Mouse (Mus musculus) forebrain, postnatal 0 days (tissue): ENCODE results near the gene Tomm40l. TPM values are rescaled to one million over a fixed set of nuclear protein-coding genes. Genes with fewer than 3 reads are reported as not detected.

Experiments used
- ATAC-seq: fragments of 200-750 bp; cut with Nextera tagmentation; 2 replicates; pipeline ENCODE4 v1.8.0; 2017; ENCODE audit warnings: mild to moderate bottlenecking, moderate library complexity
- DNase-seq: peaks from one replicate; pipeline ENCODE4 v3.0.0-alpha.2; 2015
- H3K27ac ChIP-seq: fragments of 300-500 bp; sonication (generic); 2 replicates; pipeline ENCODE4 v1.5.1; 2014; ENCODE audit warnings: low read depth, mild to moderate bottlenecking, antibody characterized with exemption, low read length, moderate library complexity, mixed read lengths
- H3K27me3 ChIP-seq: fragments of 300-500 bp; sonication (generic); 2 replicates; pipeline ENCODE4 v1.6.1; 2014; ENCODE audit warnings: mild to moderate bottlenecking, low read length, mixed read lengths; ENCODE audit not compliant: insufficient read depth
- H3K36me3 ChIP-seq: fragments of 300-500 bp; sonication (generic); 2 replicates; pipeline ENCODE4 v1.6.1; 2014; ENCODE audit warnings: mild to moderate bottlenecking, moderate library complexity; ENCODE audit not compliant: insufficient read depth
- H3K4me1 ChIP-seq: fragments of 300-500 bp; sonication (generic); 2 replicates; pipeline ENCODE4 v1.6.1; 2014; ENCODE audit warnings: antibody characterized with exemption; ENCODE audit not compliant: insufficient read depth
- H3K4me2 ChIP-seq: fragments of 300-500 bp; sonication (generic); 2 replicates; pipeline ENCODE4 v1.6.1; 2014; ENCODE audit warnings: low read depth, mild to moderate bottlenecking, moderate library complexity
- H3K4me3 ChIP-seq: fragments of 300-500 bp; sonication (generic); 2 replicates; pipeline ENCODE4 v1.5.1; 2014; ENCODE audit warnings: low read depth, low read length, mixed read lengths
- H3K9ac ChIP-seq: fragments of 300-500 bp; sonication (generic); 2 replicates; pipeline ENCODE4 v1.6.1; 2014; ENCODE audit warnings: mild to moderate bottlenecking
- H3K9me3 ChIP-seq: fragments of 300-500 bp; sonication (generic); 2 replicates; pipeline ENCODE4 v1.6.1; 2016; ENCODE audit warnings: low read length
- CTCF ChIP-seq: sonication (generic); IDR thresholded peaks from 2 replicates; pipeline ENCODE4 v1.5.1; 2016; ENCODE audit warnings: antibody characterized with exemption, control low read depth, low read depth
- WGBS: fragments of 180-500 bp; shearing (Covaris S2); extraction: QIAGEN DNeasy Blood & Tissue Kit; methylation state at CpG from one replicate; pipeline ENCODE4 v1.1.7; 2014; 5-methylcytosine and 5-hydroxymethylcytosine counted together
- polyA plus RNA-seq: library from polyadenylated mRNA; unstranded; fragments of >200 nt; fragmentation: Nextera tagmentation; extraction: Ambion mirVana; gene quantifications from 2 replicates; pipeline ENCODE4 v1.2.1, GENCODE M21; 2015
- total RNA-seq: library from RNA; depleted of rRNA; stranded (reverse); fragments of >200 nt; gene quantifications from 2 replicates; pipeline ENCODE4 v1.2.3, GENCODE M21; 2014

Tomm40l gene
- total and polyA plus RNA-seq, 2 experiments from 2014 or later: 41.7 to 46.5 TPM

DNA sequence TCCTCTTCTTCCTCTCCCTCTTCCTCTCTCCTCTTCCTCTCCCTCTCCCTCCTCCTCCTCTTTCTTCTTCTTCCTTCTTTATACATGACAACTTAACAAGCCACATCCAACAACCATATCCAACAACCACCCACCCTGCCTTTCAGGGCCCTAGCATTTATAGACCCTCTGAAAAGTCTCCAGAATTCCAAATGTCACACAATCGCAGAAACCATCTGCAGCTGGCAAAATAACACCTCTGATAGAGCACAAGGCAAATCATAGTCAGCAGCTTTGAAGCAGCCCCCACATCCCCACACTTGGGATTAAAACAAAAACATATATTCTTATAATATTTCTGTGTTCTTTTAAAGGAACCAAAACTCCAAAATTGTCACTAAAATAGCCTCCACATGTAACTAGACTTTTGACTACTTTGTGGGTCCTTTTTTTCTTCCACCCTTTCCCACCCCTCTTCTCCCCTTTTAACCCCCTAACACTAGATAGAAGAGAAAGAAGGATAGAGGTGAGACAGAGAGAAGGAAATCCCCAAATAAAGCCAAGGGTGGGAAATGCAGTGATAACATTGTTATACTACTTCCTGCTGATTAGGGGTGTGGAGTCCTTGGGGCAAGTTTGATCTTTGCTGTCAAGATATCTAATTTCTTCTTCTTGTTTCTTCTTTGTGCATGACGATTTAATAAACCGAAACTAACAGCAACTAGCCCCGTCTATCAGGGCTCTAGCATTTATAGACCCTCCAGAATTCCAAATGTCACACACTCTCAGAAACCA is 43.8 kb upstream of the Tomm40l start:
- Histone ChIP-seq H3K36me3 (no peaks in the 10 kb centered on the region), H3K4me2 (no peak overlapping the region), H3K4me1 (peaks cover 17% of the 10 kb centered on the region), H3K27me3 (no peaks in the 10 kb centered on the region), H3K9me3 (no peaks in the 10 kb centered on the region), H3K27ac (no peak overlapping the region), H3K9ac (no peak overlapping the region), H3K4me3 (no peak overlapping the region)
- DNase-seq (no peak), ATAC-seq (no peak)
- 76% methylated on average over 4 of the region's 4 CpGs for WGBS
- TF ChIP-seq CTCF: no peak

- H3K9ac ChIP-seq: no peak overlapping the region
These were observed 41.5 kb upstream of the Tomm40l start for GRCm38 (mm10) chr1:171263666-171264461.

DNA sequence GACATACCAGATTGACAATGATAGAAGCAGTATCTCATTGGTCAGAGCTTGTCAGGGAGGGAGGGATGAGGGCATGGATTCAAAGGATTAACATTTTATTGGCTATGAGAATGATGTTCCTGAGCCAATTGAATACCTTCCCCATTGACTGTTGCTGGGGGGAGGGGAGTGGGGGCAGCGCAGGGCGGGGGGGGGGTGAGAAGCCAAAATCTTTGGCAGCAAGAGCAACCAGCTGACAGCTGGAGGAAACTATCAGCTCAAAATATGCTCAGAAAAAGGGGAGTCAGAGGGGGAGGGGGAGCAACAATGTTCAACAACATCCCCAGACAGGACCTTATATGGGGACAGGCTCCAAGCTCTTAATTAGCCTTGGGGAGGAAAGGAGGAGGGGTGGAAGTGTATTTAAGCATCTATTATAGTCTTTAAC is 40.9 kb upstream of the Tomm40l start:
- TF ChIP-seq CTCF: no peak
- 3% methylated on average over 2 of the region's 2 CpGs for WGBS
- H3K27me3 ChIP-seq: no peaks in the 10 kb centered on the region
- ATAC-seq (peak; percentile 93), DNase-seq (peak; percentile 83)
- peak overlapping the region; percentile 27; the same call in 1 of the 2 replicates for H3K4me3 ChIP-seq
- peak overlapping the region; percentile 50 for H3K4me2 ChIP-seq
- H3K36me3 ChIP-seq: 0 out of 2 replicates have a peak, but pooled peaks cover 6% of the 10 kb centered on the region
- H3K9me3 ChIP-seq: no peaks in the 10 kb centered on the region
- H3K27ac ChIP-seq: peak overlapping the region; percentile 91
- H3K4me1 ChIP-seq: peaks cover 12% of the 10 kb centered on the region; the same call in 1 of the 2 replicates
- H3K9ac ChIP-seq: no peak overlapping the region

More at GRCm38 (mm10) chr1:171263666-171264461, 41.5 kb upstream of the Tomm40l start:
- Histone ChIP-seq H3K4me3 (no peak overlapping the region), H3K4me2 (peak overlapping the region; percentile 50), H3K36me3 (0 out of 2 replicates have a peak, but pooled peaks cover 4% of the 10 kb centered on the region), H3K4me1 (peaks cover 12% of the 10 kb centered on the region; the same call in 1 of the 2 replicates), H3K27ac (peak overlapping the region; percentile 82), H3K9me3 (no peaks in the 10 kb centered on the region), H3K27me3 (no peaks in the 10 kb centered on the region)
- peak; percentile 41 for TF ChIP-seq CTCF
- no peak for ATAC-seq
- no peak for DNase-seq
- 66% methylated on average over 3 of the region's 3 CpGs for WGBS

- 4% methylated on average over 8 of the region's 8 CpGs for WGBS
- DNase-seq (peak; percentile 89), ATAC-seq (peak; percentile 82)
- no peak for TF ChIP-seq CTCF
- Histone ChIP-seq H3K27me3 (no peaks in the 10 kb centered on the region), H3K4me2 (peak overlapping the region; percentile 50), H3K27ac (peak overlapping the region; percentile 91), H3K4me3 (peak overlapping the region; percentile 27), H3K36me3 (0 out of 2 replicates have a peak, but pooled peaks cover 6% of the 10 kb centered on the region), H3K9ac (peak overlapping the region; percentile 40), H3K9me3 (no peaks in the 10 kb centered on the region), H3K4me1 (peaks cover 12% of the 10 kb centered on the region; the same call in 1 of the 2 replicates)
These were observed 40.3 kb upstream of the Tomm40l start for GRCm38 (mm10) chr1:171262594-171263130.

GRCm38 (mm10) chr1:171260316-171260715 is 38.0 kb upstream of the Tomm40l start:
- no peak for DNase-seq
- no peak overlapping the region for H3K9ac ChIP-seq
- H3K36me3 ChIP-seq: 0 out of 2 replicates have a peak, but pooled peaks cover 6% of the 10 kb centered on the region
- 84% methylated on average over 3 of the region's 3 CpGs for WGBS
- no peaks in the 10 kb centered on the region for H3K9me3 ChIP-seq
- H3K4me1 ChIP-seq: peaks cover 12% of the 10 kb centered on the region; the same call in 1 of the 2 replicates
- TF ChIP-seq CTCF: no peak
- no peaks in the 10 kb centered on the region for H3K27me3 ChIP-seq
- no peak overlapping the region for H3K4me2 ChIP-seq
- no peak overlapping the region for H3K4me3 ChIP-seq
- no peak overlapping the region for H3K27ac ChIP-seq
- ATAC-seq: no peak

GRCm38 (mm10) chr1:171258921-171259320 is 36.6 kb upstream of the Tomm40l start:
- no peak for ATAC-seq
- H3K27me3 ChIP-seq: no peaks in the 10 kb centered on the region
- 0 out of 2 replicates have a peak, but pooled peaks cover 6% of the 10 kb centered on the region for H3K36me3 ChIP-seq
- WGBS: 86% methylated on average over 17 of the region's 17 CpGs
- H3K4me2 ChIP-seq: no peak overlapping the region
- DNase-seq: no peak
- no peak for TF ChIP-seq CTCF
- H3K27ac ChIP-seq: no peak overlapping the region
- no peak overlapping the region for H3K4me3 ChIP-seq
- peaks cover 12% of the 10 kb centered on the region; the same call in 1 of the 2 replicates for H3K4me1 ChIP-seq
- H3K9me3 ChIP-seq: no peaks in the 10 kb centered on the region
- H3K9ac ChIP-seq: no peak overlapping the region
